In genomic region chr14:57664311-57664821, GRCm38 (mm10) we compare ENCODE assay signal across 8 mouse cellular contexts. TPM values are rescaled to one million over a fixed set of nuclear protein-coding genes. Genes with fewer than 3 reads are reported as not detected.
DNase-seq lines count a peak whose midpoint lies in the region; ATAC-seq and TF ChIP-seq lines count a peak whose summit lies in the region.

No protein-coding gene starts in this region.

- peak overlapping the region; percentile 7 for H3K27ac ChIP-seq in kidney, adult 2 months (ENCODE audit: insufficient read depth, low read depth, low read length)
- peak overlapping the region; percentile 53 for H3K27ac ChIP-seq in MEL (ENCODE audit: control insufficient read depth, low read depth, low read length)
- peak overlapping the region; percentile 97 for H3K27ac ChIP-seq in hindbrain, embryonic 12.5 days
- peak overlapping the region; percentile 97 for H3K27ac ChIP-seq in liver, embryonic 15.5 days (replicated peaks)
- peak overlapping the region; percentile 82 for H3K27ac ChIP-seq in spleen, adult 2 months (ENCODE audit: insufficient read depth, low read length)

- no peak for TF ChIP-seq EP300 in MEL (IDR thresholded peaks at IDR 0.05; ENCODE audit: low read depth in 1 of 2, low read length in 2 of 2)

- peak; percentile 47 for DNase-seq in kidney, adult 2 months
- no peak for DNase-seq in kidney, adult 18-20 months
- peak; percentile 64 for DNase-seq in MEL (ENCODE audit: low read depth, low spot score)
- peak; percentile 20 for DNase-seq in embryo, embryonic 11.5 days (ENCODE audit: low read depth, low spot score)
- DNase-seq in spleen, adult 2 months (ENCODE audit: low read depth in 1 of 2, low spot score in 2 of 2) = no peak
- DNase-seq in cerebellum, adult 11-12 months = no peak

- no peak for TF ChIP-seq RAD21 in MEL (IDR thresholded peaks at IDR 0.05; ENCODE audit: low read depth, low read length)

- under 1% methylated on average over 19 of the region's 19 CpGs for WGBS in kidney, adult 2 months
- WGBS in hindbrain, embryonic 12.5 days = under 1% methylated on average over 19 of the region's 19 CpGs
- under 1% methylated on average over 19 of the region's 19 CpGs for WGBS in liver, embryonic 15.5 days (ENCODE audit: insufficient replicate concordance)
- WGBS in spleen, adult 2 months = under 1% methylated on average over 19 of the region's 19 CpGs

- no peaks in the 10 kb centered on the region for H3K27me3 ChIP-seq in kidney, adult 2 months (replicated peaks; ENCODE audit: control insufficient read depth, insufficient read depth, low read length)
- H3K27me3 ChIP-seq in MEL (ENCODE audit: control insufficient read depth in 1 of 2, insufficient read depth in 2 of 2, low read length in 2 of 2) = no peaks in the 10 kb centered on the region
- H3K27me3 ChIP-seq in hindbrain, embryonic 12.5 days = no peaks in the 10 kb centered on the region
- no peaks in the 10 kb centered on the region for H3K27me3 ChIP-seq in liver, embryonic 15.5 days
- H3K27me3 ChIP-seq in spleen, adult 2 months (ENCODE audit: control insufficient read depth, insufficient read depth, low read length) = no peaks in the 10 kb centered on the region

- H3K79me2 ChIP-seq in MEL (ENCODE audit: control insufficient read depth, insufficient read depth, low read length, poor library complexity) = peaks cover 53% of the 10 kb centered on the region

- TF ChIP-seq POLR2A in kidney, adult 2 months (IDR thresholded peaks at IDR 0.05; ENCODE audit: low read depth, low read length) = no peak
- TF ChIP-seq POLR2A in MEL (IDR thresholded peaks at IDR 0.05; ENCODE audit: control insufficient read depth in 1 of 2, insufficient read depth in 1 of 2, low read depth in 1 of 2, low read length in 2 of 2, poor library complexity in 1 of 2) = 0 out of 4 replicates have a peak, but pooled peaks of 1 of the 2 experiments have one; percentile 37
- no peak for TF ChIP-seq POLR2A in spleen, adult 2 months (IDR thresholded peaks at IDR 0.05; ENCODE audit: low read depth, low read length)

- H3K4me1 ChIP-seq in kidney, adult 2 months (ENCODE audit: control insufficient read depth, insufficient read depth, low read length) = no peaks in the 10 kb centered on the region
- peaks cover 4 to 6% of the 10 kb centered on the region in 2 experiments for H3K4me1 ChIP-seq in MEL (ENCODE audit: control insufficient read depth in 1 of 2, insufficient read depth in 2 of 2, low read length in 2 of 2)
- H3K4me1 ChIP-seq in hindbrain, embryonic 12.5 days = peaks cover 13% of the 10 kb centered on the region
- peaks cover 34% of the 10 kb centered on the region for H3K4me1 ChIP-seq in liver, embryonic 15.5 days (replicated peaks)
- H3K4me1 ChIP-seq in spleen, adult 2 months (ENCODE audit: control insufficient read depth, insufficient read depth, insufficient read length) = no peaks in the 10 kb centered on the region; the same call in none of the 2 replicates

- peak; percentile 71 for ATAC-seq in hindbrain, embryonic 12.5 days (ENCODE audit: low FRiP score)
- peak; percentile 48 for ATAC-seq in liver, embryonic 15.5 days (ENCODE audit: insufficient read depth)

- no peaks in the 10 kb centered on the region for H3K9me3 ChIP-seq in MEL (replicated peaks; ENCODE audit: insufficient read depth, low read length)
- no peaks in the 10 kb centered on the region for H3K9me3 ChIP-seq in hindbrain, embryonic 12.5 days (replicated peaks)
- H3K9me3 ChIP-seq in liver, embryonic 15.5 days (replicated peaks) = no peaks in the 10 kb centered on the region

- no peak for TF ChIP-seq CTCF in kidney, adult 2 months (conservative IDR thresholded peaks at IDR 0.05; ENCODE audit: insufficient read depth, insufficient read length, low read depth, low read length)
- TF ChIP-seq CTCF in MEL (IDR thresholded peaks at IDR 0.05 in 2 of 3, conservative IDR thresholded peaks at IDR 0.05 in 1 of 3; ENCODE audit: control insufficient read depth in 1 of 3, insufficient read depth in 1 of 3, low read depth in 2 of 3, low read length in 3 of 3, poor library complexity in 1 of 3, severe bottlenecking in 1 of 3) = no peak
- TF ChIP-seq CTCF in spleen, adult 2 months (IDR thresholded peaks at IDR 0.05; ENCODE audit: extremely low read depth, insufficient read depth, insufficient read length, insufficient replicate concordance) = no peak

- peak overlapping the region; percentile 89 for H3K9ac ChIP-seq in MEL (ENCODE audit: control insufficient read depth, low read depth, low read length, poor library complexity, severe bottlenecking)
- peak overlapping the region; percentile 90 for H3K9ac ChIP-seq in hindbrain, embryonic 12.5 days
- H3K9ac ChIP-seq in liver, embryonic 15.5 days = peak overlapping the region; percentile 90

- H3K36me3 ChIP-seq in kidney, adult 2 months (ENCODE audit: control insufficient read depth, insufficient read depth, low read length) = no peaks in the 10 kb centered on the region
- H3K36me3 ChIP-seq in MEL (ENCODE audit: control insufficient read depth in 1 of 2, insufficient read depth in 2 of 2, low read length in 2 of 2) = peaks cover 2 to 22% of the 10 kb centered on the region in 2 experiments; a peak in 2 of 4 replicates
- H3K36me3 ChIP-seq in hindbrain, embryonic 12.5 days = no peaks in the 10 kb centered on the region
- H3K36me3 ChIP-seq in liver, embryonic 15.5 days (replicated peaks) = 0 out of 2 replicates have a peak, but pooled peaks cover 8% of the 10 kb centered on the region
- H3K36me3 ChIP-seq in spleen, adult 2 months (ENCODE audit: control insufficient read depth, insufficient read depth, low read length) = no peaks in the 10 kb centered on the region

- peak overlapping the region; percentile 93 for H3K4me2 ChIP-seq in hindbrain, embryonic 12.5 days (replicated peaks)
- H3K4me2 ChIP-seq in liver, embryonic 15.5 days = peak overlapping the region; percentile 80

- H3K4me3 ChIP-seq in kidney, adult 2 months (ENCODE audit: insufficient read depth, low read depth, low read length) = peak overlapping the region; percentile 95
- H3K4me3 ChIP-seq in MEL (ENCODE audit: control insufficient read depth in 1 of 2, insufficient read depth in 1 of 2, low read depth in 2 of 2, low read length in 2 of 2) = peak overlapping the region; percentile 88 to 97
- H3K4me3 ChIP-seq in hindbrain, embryonic 12.5 days = peak overlapping the region; percentile 86
- H3K4me3 ChIP-seq in liver, embryonic 15.5 days (replicated peaks) = peak overlapping the region; percentile 92
- peak overlapping the region; percentile 87 for H3K4me3 ChIP-seq in spleen, adult 2 months (ENCODE audit: extremely low read depth, insufficient read depth, insufficient read length)

TF ChIP-seq in MEL, 35 proteins besides CTCF, POLR2A, EP300 and RAD21 (continues in another document):
- TF ChIP-seq ZNF384 (IDR thresholded peaks at IDR 0.05; ENCODE audit: low read depth, low read length) (no peak), MYB (IDR thresholded peaks at IDR 0.05; ENCODE audit: low read depth, low read length) (no peak), MXI1 (IDR thresholded peaks at IDR 0.05; ENCODE audit: low read depth, low read length) (peak; percentile 86), ZKSCAN1 (IDR thresholded peaks at IDR 0.05; ENCODE audit: low read depth, low read length) (no peak), USF2 (IDR thresholded peaks at IDR 0.05; ENCODE audit: borderline replicate concordance in 1 of 2, insufficient read depth in 1 of 2, low read depth in 1 of 2, low read length in 2 of 2) (no peak), E2F4 (IDR thresholded peaks at IDR 0.05; ENCODE audit: borderline replicate concordance, low read depth, low read length) (no peak), USF1 (IDR thresholded peaks at IDR 0.05; ENCODE audit: low read depth, low read length) (peak; percentile 45; the same call in 1 of the 2 replicates), TAL1 (IDR thresholded peaks at IDR 0.05; ENCODE audit: low read length) (no peak), ZMIZ1 (IDR thresholded peaks at IDR 0.05; ENCODE audit: low read depth, low read length) (no peak), UBTF (IDR thresholded peaks at IDR 0.05; ENCODE audit: borderline replicate concordance, insufficient read depth, low read depth, low read length) (no peak), ELF1 (IDR thresholded peaks at IDR 0.05; ENCODE audit: low read depth, low read length) (no peak), RCOR1 (IDR thresholded peaks at IDR 0.05; ENCODE audit: low read depth, low read length) (no peak), MYC (IDR thresholded peaks at IDR 0.05; ENCODE audit: low read depth, low read length) (peak; percentile 68; the same call in 1 of the 2 replicates), ETS1 (IDR thresholded peaks at IDR 0.05; ENCODE audit: low read depth, low read length) (no peak), NELFE (IDR thresholded peaks at IDR 0.05; ENCODE audit: low read depth, low read length) (no peak), GATA1 (IDR thresholded peaks at IDR 0.05; ENCODE audit: low read depth, low read length) (no peak), POLR2AphosphoS2 (IDR thresholded peaks at IDR 0.05; ENCODE audit: low read length) (no peak), CHD2 (IDR thresholded peaks at IDR 0.05; ENCODE audit: low read length) (no peak), KAT2A (conservative IDR thresholded peaks at IDR 0.05; ENCODE audit: low read depth, low read length) (no peak), JUND (IDR thresholded peaks at IDR 0.05; ENCODE audit: low read depth, low read length) (no peak), BHLHE40 (IDR thresholded peaks at IDR 0.05; ENCODE audit: borderline replicate concordance, low read depth, low read length) (no peak; the same call in 1 of the 2 replicates), SIN3A (IDR thresholded peaks at IDR 0.05; ENCODE audit: low read length) (no peak; the same call in 1 of the 2 replicates), MAX (IDR thresholded peaks at IDR 0.05; ENCODE audit: low read length) (peak; percentile 88), ZC3H11A (IDR thresholded peaks at IDR 0.05; ENCODE audit: low read depth, low read length) (no peak), POLR2AphosphoS5 (IDR thresholded peaks at IDR 0.05; ENCODE audit: borderline replicate concordance, low read depth, low read length) (no peak), MAZ (IDR thresholded peaks at IDR 0.05; ENCODE audit: low read depth, low read length) (0 out of 2 replicates have a peak, but pooled peaks have one; percentile 45), TBP (IDR thresholded peaks at IDR 0.05; ENCODE audit: low read depth, low read length) (peak; percentile 19; the same call in 1 of the 2 replicates)

RNA-seq across cellular contexts. Expression of gene Xpo4, which starts 0.9 kb away (rescaled TPM):
- polyA plus RNA-seq in kidney, adult 2 months (2012; rRNA removed) = 2.8 and 3.4 TPM in 2 replicates
- 45.6 and 46.5 TPM in 2 replicates for total RNA-seq in MEL (2012; rRNA removed)
- polyA plus RNA-seq in MEL (2012; ENCODE audit: insufficient read depth in 1 of 2, insufficient read length in 2 of 2, low read depth in 1 of 2, low replicate concordance in 2 of 2, missing spikeins in 1 of 2) = 10 to 100 TPM in 1 of 2 experiments, not detected in 1; 32.3 TPM
- polyA plus RNA-seq in hindbrain, embryonic 12.5 days (2016; fragmentation: Nextera tagmentation; extraction: Ambion mirVana) = 24.4 and 24.8 TPM in 2 replicates
- 11.8 and 11.9 TPM in 2 replicates for polyA plus RNA-seq in liver, embryonic 15.5 days (2015; fragmentation: Nextera tagmentation; extraction: Ambion mirVana)
- polyA plus RNA-seq in spleen, adult 2 months (2012; rRNA removed) = 2.2 and 2.4 TPM in 2 replicates

Comparison
In these comparisons a context has a peak if more than half of its experiments do, and no peak if none do; other contexts are left out.
1. DNase-seq: peak in kidney, adult 2 months (single experiment), MEL (single experiment) and embryo, embryonic 11.5 days (single experiment); none in kidney, adult 18-20 months (single experiment), spleen, adult 2 months (0 of 2) and cerebellum, adult 11-12 months (single experiment).
2. H3K27ac ChIP-seq: peak in every context shown above with its lines; median percentile 97 in hindbrain, embryonic 12.5 days; 97 in liver, embryonic 15.5 days; 82 in spleen, adult 2 months; 53 in MEL; 7 in kidney, adult 2 months.
3. Peak in every context shown above with its lines, with median percentiles within 50 percentile points of each other: H3K4me3 ChIP-seq and H3K9ac ChIP-seq.